Mouse (Mus musculus) fat pad, adult 2 months (tissue): ENCODE results near the gene Gm4792.

Source experiments
- DNase-seq: peaks from one replicate; pipeline ENCODE4 v3.0.0-alpha.2; 2011; ENCODE audit warnings: low read depth, low spot score; ENCODE audit errors: extremely low read depth

Gene Gm4792

GRCm38 (mm10) chr10:94298471-94298870, at the start of gene Gm4792:
Gene Gm4792, minus strand, starts transcription at chr10:94298703.
- DNase-seq: peak; percentile 87

- DNase-seq: no peak
Observed at GRCm38 (mm10) chr10:94347959-94348358, 49.5 kb upstream of the Gm4792 start.

GRCm38 (mm10) chr10:94347296-94347695, 48.8 kb upstream of the Gm4792 start:
- DNase-seq: no peak

GRCm38 (mm10) chr10:94346596-94346995, 48.1 kb upstream of the Gm4792 start:
- DNase-seq: no peak

- no peak for DNase-seq
Observed at GRCm38 (mm10) chr10:94345509-94346252, 47.2 kb upstream of the Gm4792 start.

- DNase-seq: no peak
Observed at GRCm38 (mm10) chr10:94344631-94345417, 46.3 kb upstream of the Gm4792 start.

GRCm38 (mm10) chr10:94343581-94343980, 45.1 kb upstream of the Gm4792 start:
- DNase-seq: no peak

GRCm38 (mm10) chr10:94342256-94342655, 43.8 kb upstream of the Gm4792 start:
- DNase-seq: no peak

- no peak for DNase-seq
Observed at GRCm38 (mm10) chr10:94341501-94341900, 43.0 kb upstream of the Gm4792 start.

- DNase-seq: no peak
Observed at GRCm38 (mm10) chr10:94336071-94336470, 37.6 kb upstream of the Gm4792 start.

GRCm38 (mm10) chr10:94335047-94335446, 36.5 kb upstream of the Gm4792 start:
- DNase-seq: no peak

GRCm38 (mm10) chr10:94333328-94333727, 34.8 kb upstream of the Gm4792 start:
- no peak for DNase-seq

- no peak for DNase-seq
Observed at GRCm38 (mm10) chr10:94332358-94333137, 34.0 kb upstream of the Gm4792 start.

GRCm38 (mm10) chr10:94329962-94330361, 31.5 kb upstream of the Gm4792 start:
- no peak for DNase-seq

GRCm38 (mm10) chr10:94318574-94318973, 20.1 kb upstream of the Gm4792 start:
- no peak for DNase-seq

GRCm38 (mm10) chr10:94313146-94313545, 14.6 kb upstream of the Gm4792 start:
- peak; percentile 43 for DNase-seq

- no peak for DNase-seq
Observed at GRCm38 (mm10) chr10:94312007-94312715, 13.7 kb upstream of the Gm4792 start.

- DNase-seq: no peak
Observed at GRCm38 (mm10) chr10:94311511-94312006, 13.1 kb upstream of the Gm4792 start, which contains the start of gene Tmcc3. Gene Tmcc3, plus strand, starts transcription at chr10:94311949.

- no peak for DNase-seq
Observed at GRCm38 (mm10) chr10:94310499-94311267, 12.2 kb upstream of the Gm4792 start.

- no peak for DNase-seq
Observed at GRCm38 (mm10) chr10:94305526-94305925, 7.0 kb upstream of the Gm4792 start.
